Mouse (Mus musculus) liver, embryonic 12.5 days (tissue): Measurements from ENCODE around the gene Irx2. TPM values are rescaled to one million over a fixed set of nuclear protein-coding genes. Genes with fewer than 3 reads are reported as not detected.
A peak's percentile ranks its signal among the peaks of the same experiment; 100 is the strongest.

Experiments
- ATAC-seq: fragments of 200-750 bp; cut with Nextera tagmentation; 2 replicates; pipeline ENCODE4 v1.8.0; 2017; ENCODE audit warnings: moderate number of reproducible peaks, mild to moderate bottlenecking, moderate library complexity
- H3K27ac ChIP-seq: fragments of 300-500 bp; sonication (generic); 2 replicates; pipeline ENCODE4 v1.5.1; 2016; ENCODE audit warnings: mild to moderate bottlenecking
- H3K27me3 ChIP-seq: fragments of 300-500 bp; sonication (generic); replicated peaks from 2 replicates; pipeline ENCODE4 v1.6.1; 2016; ENCODE audit warnings: mild to moderate bottlenecking, moderate library complexity
- H3K36me3 ChIP-seq: fragments of 300-500 bp; sonication (generic); 2 replicates; pipeline ENCODE4 v1.6.1; 2016; ENCODE audit warnings: mild to moderate bottlenecking, moderate library complexity
- H3K4me1 ChIP-seq: fragments of 300-500 bp; sonication (generic); 2 replicates; pipeline ENCODE4 v1.6.1; 2016
- H3K4me2 ChIP-seq: fragments of 300-500 bp; sonication (generic); 2 replicates; pipeline ENCODE4 v1.6.1; 2016; ENCODE audit warnings: mild to moderate bottlenecking, moderate library complexity
- H3K4me3 ChIP-seq: fragments of 300-500 bp; sonication (generic); 2 replicates; pipeline ENCODE4 v1.5.1; 2016; ENCODE audit warnings: mild to moderate bottlenecking, moderate library complexity
- H3K9ac ChIP-seq: fragments of 300-500 bp; sonication (generic); 2 replicates; pipeline ENCODE4 v1.6.1; 2016; ENCODE audit warnings: mild to moderate bottlenecking, moderate library complexity
- H3K9me3 ChIP-seq: fragments of 300-500 bp; sonication (generic); replicated peaks from 2 replicates; pipeline ENCODE4 v1.6.1; 2016; ENCODE audit warnings: mild to moderate bottlenecking, moderate library complexity
- WGBS: fragments of 180-500 bp; shearing (Covaris S2); methylation state at CpG from one replicate; pipeline ENCODE4 v1.1.7; 2016; ENCODE audit not compliant: insufficient replicate concordance; 5-methylcytosine and 5-hydroxymethylcytosine counted together
- polyA plus RNA-seq: library from polyadenylated mRNA; unstranded; fragments of >200 nt; fragmentation: Nextera tagmentation; extraction: Ambion mirVana; gene quantifications from 2 replicates; pipeline ENCODE4 v1.2.1, GENCODE M21; 2016

The Irx2 gene
- polyA plus RNA-seq, 1 experiment from 2014 or later: not detected

GRCm38 (mm10) chr13:72638401-72639130, 9.9 kb downstream of the Irx2 start:
- H3K4me1 ChIP-seq: peaks cover 8% of the 10 kb centered on the region; the same call in 1 of the 2 replicates
- peaks cover 86% of the 10 kb centered on the region for H3K27me3 ChIP-seq
- WGBS: 4% methylated on average over 26 of the region's 26 CpGs
- no peaks in the 10 kb centered on the region for H3K9me3 ChIP-seq
- H3K27ac ChIP-seq: no peak overlapping the region
- H3K36me3 ChIP-seq: no peaks in the 10 kb centered on the region
- ATAC-seq: no peak
- peak overlapping the region; percentile 65 for H3K4me2 ChIP-seq
- no peak overlapping the region for H3K4me3 ChIP-seq
- H3K9ac ChIP-seq: no peak overlapping the region

GRCm38 (mm10) chr13:72639441-72640130, 11.0 kb downstream of the Irx2 start:
- Histone ChIP-seq H3K4me3 (peak overlapping the region; percentile 39), H3K27ac (no peak overlapping the region), H3K27me3 (peaks cover 76% of the 10 kb centered on the region), H3K4me2 (peak overlapping the region; percentile 65), H3K9me3 (no peaks in the 10 kb centered on the region), H3K9ac (no peak overlapping the region), H3K4me1 (peaks cover 8% of the 10 kb centered on the region; the same call in 1 of the 2 replicates), H3K36me3 (no peaks in the 10 kb centered on the region)
- ATAC-seq: no peak
- 1% methylated on average over 32 of the region's 32 CpGs for WGBS

- WGBS: 4% methylated on average over 11 of the region's 11 CpGs
- ATAC-seq: no peak
- H3K9me3 ChIP-seq: no peaks in the 10 kb centered on the region
- no peak overlapping the region for H3K27ac ChIP-seq
- H3K9ac ChIP-seq: no peak overlapping the region
- H3K4me3 ChIP-seq: peak overlapping the region; percentile 39
- H3K27me3 ChIP-seq: peaks cover 73% of the 10 kb centered on the region
- no peaks in the 10 kb centered on the region for H3K36me3 ChIP-seq
- H3K4me1 ChIP-seq: peaks cover 8% of the 10 kb centered on the region; the same call in 1 of the 2 replicates
- peak overlapping the region; percentile 65 for H3K4me2 ChIP-seq
Measured at GRCm38 (mm10) chr13:72640131-72640521, 11.5 kb downstream of the Irx2 start.

- Histone ChIP-seq H3K27me3 (no peaks in the 10 kb centered on the region), H3K4me2 (no peak overlapping the region), H3K4me1 (no peaks in the 10 kb centered on the region), H3K9ac (no peak overlapping the region), H3K4me3 (no peak overlapping the region), H3K36me3 (no peaks in the 10 kb centered on the region), H3K27ac (no peak overlapping the region), H3K9me3 (no peaks in the 10 kb centered on the region)
- ATAC-seq: no peak
- WGBS: 19% methylated on average over 1 of the region's 1 CpGs
Measured at GRCm38 (mm10) chr13:72656447-72656846, 27.8 kb downstream of the Irx2 start.

- no peak overlapping the region for H3K4me3 ChIP-seq
- no peak overlapping the region for H3K4me2 ChIP-seq
- no peaks in the 10 kb centered on the region for H3K9me3 ChIP-seq
- H3K9ac ChIP-seq: no peak overlapping the region
- ATAC-seq: no peak
- no peaks in the 10 kb centered on the region for H3K27me3 ChIP-seq
- no peaks in the 10 kb centered on the region for H3K4me1 ChIP-seq
- WGBS: 71% methylated on average over 1 of the region's 1 CpGs
- no peak overlapping the region for H3K27ac ChIP-seq
- no peaks in the 10 kb centered on the region for H3K36me3 ChIP-seq
Measured at GRCm38 (mm10) chr13:72675826-72676225, 47.2 kb downstream of the Irx2 start.
